Mouse (Mus musculus): ENCODE measurements at regions not wholly inside any gene's neighbourhood (a gene's known extent, or its start where the extent isn't known, plus 50 kb on each side); places are given as distances from the start of the nearest gene placed in this dataset.

- TF ChIP-seq POLR2A (IDR thresholded peaks at IDR 0.05; ENCODE audit: control insufficient read depth, extremely low read depth, insufficient read depth, low read length, poor library complexity) (no peak), CTCF (IDR thresholded peaks at IDR 0.05; ENCODE audit: borderline replicate concordance, control insufficient read depth, extremely low read depth, insufficient read depth, low read length, poor library complexity) (no peak)
Measured at GRCm38 (mm10) chr13:82930010-82930409, 573.8 kb upstream of the Mef2c start.

Data from thymus, adult 2 months (tissue).